Mouse (Mus musculus) adrenal gland (tissue): ENCODE results near the gene Tbkbp1.

ENCODE experiments used
- intact Hi-C: fragments of 180-260 bp; cut with DNase I; formaldehyde crosslinking; loops from one replicate; pipeline ENCODE4 v1.15.1; 2025

The Tbkbp1 gene

DNA sequence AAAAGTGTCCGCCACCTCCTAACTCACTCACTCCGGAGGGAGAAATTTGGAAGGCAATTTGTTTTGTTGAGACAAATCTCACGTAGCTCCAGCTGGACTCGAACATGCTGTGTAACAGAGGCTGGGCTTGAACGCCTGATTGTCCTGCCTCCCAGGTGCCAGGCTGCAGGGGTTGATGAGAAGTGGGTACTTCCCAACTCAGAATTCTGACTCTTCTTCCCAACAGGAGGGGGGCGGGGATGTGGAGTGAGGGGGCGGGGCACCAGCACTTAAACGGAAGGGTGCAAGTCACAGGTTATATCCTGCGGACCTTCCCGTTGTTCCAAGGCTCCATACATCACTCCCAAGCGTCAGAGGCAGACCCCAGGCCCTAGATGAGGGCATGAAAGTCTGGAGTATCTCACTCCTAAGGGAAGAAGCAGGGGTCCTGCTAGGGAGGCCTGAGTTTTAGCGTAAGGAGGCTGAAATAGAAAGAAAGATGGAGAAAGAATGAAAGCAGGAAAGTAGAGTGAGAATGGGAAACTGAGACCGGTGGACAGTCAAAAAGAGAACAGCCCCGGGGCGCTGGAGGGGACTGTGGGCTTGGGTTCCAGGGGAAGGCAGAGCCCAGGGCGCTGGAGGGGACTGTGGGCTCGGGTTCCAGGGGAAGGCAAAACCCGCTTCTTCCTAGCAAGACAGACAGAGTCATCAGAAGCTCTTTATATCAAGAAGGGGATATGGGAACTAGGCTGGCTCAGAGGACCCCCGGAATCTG lies 23.6 kb downstream of the Tbkbp1 start:
- intact Hi-C loops, result no loop called here

- intact Hi-C loops, result no loop called here
These were observed 24.4 kb downstream of the Tbkbp1 start for GRCm38 (mm10) chr11:97126645-97127468.

- intact Hi-C loops, result no loop called here
These were observed 26.8 kb downstream of the Tbkbp1 start for GRCm38 (mm10) chr11:97124266-97125036.

GRCm38 (mm10) chr11:97123282-97123890 lies 27.9 kb downstream of the Tbkbp1 start:
- intact Hi-C loops, result no loop called here

DNA sequence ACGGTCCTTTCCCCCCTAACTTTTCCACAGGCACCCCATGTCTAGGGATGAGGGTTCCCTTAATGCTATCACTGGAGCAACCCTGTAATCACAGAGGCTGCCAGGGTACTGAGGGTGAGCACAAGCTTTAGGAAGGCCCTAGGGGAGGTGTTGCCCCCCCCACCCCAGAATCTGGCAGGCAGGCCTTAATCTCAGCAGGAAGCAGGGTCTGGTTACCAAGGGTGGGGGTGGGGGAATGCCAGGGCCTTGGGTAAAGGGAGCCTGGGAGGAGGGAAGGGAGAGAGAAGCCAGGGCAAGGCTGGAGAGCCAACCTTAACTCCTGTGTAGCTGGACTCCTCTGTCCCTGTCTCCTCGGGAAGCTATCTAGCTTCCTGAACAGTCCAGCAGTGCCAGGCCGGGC lies 30.7 kb downstream of the Tbkbp1 start:
- intact Hi-C loops, result no loop called here

DNA sequence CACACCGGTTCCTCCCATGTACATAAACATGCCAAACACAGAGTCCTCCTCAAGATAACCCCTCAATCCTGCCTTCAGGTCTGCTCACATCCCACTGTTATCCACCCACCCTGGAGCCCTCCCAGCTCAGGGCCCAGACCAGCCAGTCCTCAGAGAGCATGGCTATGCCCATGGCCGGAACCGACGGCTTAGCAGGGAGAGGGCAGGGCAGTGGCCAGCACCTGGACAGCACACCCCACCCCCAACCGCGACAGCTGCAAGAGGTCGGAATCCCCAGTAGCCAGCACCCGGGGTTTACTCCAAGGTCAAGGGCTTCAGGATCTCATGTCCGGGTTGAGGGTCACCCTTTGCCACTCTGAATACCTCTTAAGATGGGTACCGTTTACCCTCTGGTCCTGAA lies 31.1 kb downstream of the Tbkbp1 start:
- intact Hi-C loops, result no loop called here

DNA sequence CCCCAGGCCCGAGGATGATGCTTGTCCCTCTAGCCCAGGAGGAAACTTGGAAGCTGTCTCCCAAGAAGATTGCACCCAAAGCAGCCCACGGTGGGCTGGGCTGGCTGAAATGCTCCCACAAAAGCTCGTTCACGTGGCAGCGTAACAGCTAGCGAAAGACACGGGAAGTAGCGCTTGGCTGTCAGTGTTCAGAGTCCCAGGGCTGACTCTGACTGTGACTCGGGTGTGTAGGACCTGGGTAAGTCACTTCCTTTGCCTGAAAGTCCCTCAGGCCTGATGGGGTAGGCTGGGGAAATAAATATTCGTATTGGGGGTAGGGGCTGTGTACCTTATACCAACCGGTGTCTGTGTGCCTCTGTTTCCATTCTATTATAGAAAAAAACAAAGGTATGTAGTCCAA lies 35.5 kb downstream of the Tbkbp1 start:
- intact Hi-C loops, result no loop called here

- intact Hi-C loops, result no loop called here
These were observed 36.4 kb downstream of the Tbkbp1 start, which contains the start of gene Tbx21 for GRCm38 (mm10) chr11:97114671-97115601. Tbx21 (minus strand) TSS chr11:97115331.

DNA sequence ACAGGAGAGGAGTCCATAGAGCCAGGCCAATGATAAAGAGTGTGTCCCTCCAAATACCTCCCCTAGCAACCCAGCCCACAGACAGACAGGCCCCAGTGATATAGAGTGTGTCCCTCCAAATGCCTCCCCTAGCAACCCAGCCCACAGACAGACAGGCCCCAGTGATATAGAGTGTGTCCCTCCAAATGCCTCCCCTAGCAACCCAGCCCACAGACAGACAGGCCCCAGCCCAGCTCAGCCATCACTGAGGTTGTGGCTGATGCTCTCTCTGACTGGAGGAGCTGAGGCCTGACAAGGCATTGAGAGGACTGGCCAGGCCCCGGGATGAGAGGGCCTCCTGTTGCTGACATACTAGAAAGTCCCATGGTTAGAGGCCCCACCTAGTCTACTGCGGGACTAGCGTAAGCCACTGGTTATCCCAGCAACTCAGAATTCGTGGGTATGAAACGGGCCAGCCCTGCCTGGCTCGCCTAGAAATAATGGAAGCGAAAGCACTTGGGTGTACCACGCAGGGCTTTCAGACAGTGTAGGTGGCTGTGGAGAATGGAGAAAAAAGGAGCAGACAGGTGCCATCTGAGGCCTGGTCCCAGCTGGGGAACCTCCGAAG lies 38.7 kb downstream of the Tbkbp1 start:
- intact Hi-C loops, result no loop called here

GRCm38 (mm10) chr11:97108976-97109375 lies 42.3 kb downstream of the Tbkbp1 start:
- intact Hi-C loops, result no loop called here

- intact Hi-C loops, result loop anchor here (5.0 kb wide), 1 partner anchor 73 kb away; no protein-coding TSS in a partner anchor
These were observed 47.2 kb downstream of the Tbkbp1 start for GRCm38 (mm10) chr11:97104091-97104483.

- intact Hi-C loops, result loop anchor here (5.0 kb wide), 1 partner anchor 74 kb away; no protein-coding TSS in a partner anchor
These were observed 47.9 kb downstream of the Tbkbp1 start for GRCm38 (mm10) chr11:97103163-97104090.

DNA sequence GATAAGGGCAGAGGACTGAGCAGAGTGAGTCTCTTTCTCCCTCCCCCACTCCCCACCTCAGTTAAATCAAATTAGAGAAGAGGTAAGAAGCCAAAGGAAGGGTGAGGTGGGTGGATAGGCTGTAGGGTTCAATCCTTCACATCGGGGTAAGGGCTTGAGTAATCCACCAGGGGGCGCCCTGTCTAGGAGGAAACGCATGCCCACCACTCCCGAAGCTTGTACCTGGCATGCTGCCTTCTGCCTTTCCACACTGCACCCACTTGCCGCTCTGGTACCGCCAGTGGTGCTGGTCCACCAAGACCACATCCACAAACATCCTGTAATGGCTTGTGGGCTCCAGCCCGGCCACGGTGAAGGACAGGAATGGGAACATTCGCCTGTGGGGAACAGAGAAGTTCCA lies 49.6 kb downstream of the Tbkbp1 start:
- intact Hi-C loops, result loop anchor here (2.0 to 5.0 kb wide), 2 partner anchors 45 to 76 kb away; no protein-coding TSS in a partner anchor

GRCm38 (mm10) chr11:97098791-97099190 lies 52.5 kb downstream of the Tbkbp1 start:
- intact Hi-C loops, result no loop called here

DNA sequence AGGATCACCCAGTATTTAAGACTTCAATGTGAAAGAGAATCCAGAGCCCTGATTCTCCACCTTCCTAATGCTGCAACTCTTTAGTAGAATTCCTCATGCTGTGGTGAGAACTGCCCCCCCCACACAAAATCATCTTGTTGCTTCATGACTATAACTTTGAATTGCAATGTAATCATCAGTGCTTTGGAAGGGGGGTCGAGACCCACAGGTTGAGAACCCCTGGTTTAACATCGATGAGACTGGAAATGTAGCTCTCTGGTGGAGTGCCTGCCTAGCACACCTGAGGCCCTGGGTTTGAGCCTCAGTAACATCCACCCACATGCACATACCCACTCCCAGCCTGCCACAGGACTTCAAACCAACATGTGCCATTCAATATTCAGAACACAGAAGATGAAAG lies 56.7 kb downstream of the Tbkbp1 start:
- intact Hi-C loops, result no loop called here

DNA sequence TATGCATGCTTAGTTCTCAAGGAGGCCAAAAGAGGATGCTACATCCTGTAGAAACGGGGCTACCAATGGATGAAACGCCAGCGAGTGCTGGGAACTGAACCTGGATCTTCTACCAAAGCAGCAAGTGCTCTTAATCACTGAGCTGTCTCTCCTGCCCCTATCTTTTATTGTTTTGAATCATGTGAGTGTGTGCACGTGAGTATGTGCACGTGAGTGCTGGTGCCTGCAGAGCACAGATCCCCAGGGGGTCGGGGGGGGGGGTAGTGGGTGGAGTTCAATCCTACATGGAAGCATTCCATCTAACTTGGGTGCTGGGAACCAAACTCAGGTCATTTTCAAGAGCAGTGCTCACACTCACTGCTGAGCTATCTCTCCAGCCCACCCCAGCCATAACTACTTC lies 64.9 kb downstream of the Tbkbp1 start:
- intact Hi-C loops, result no loop called here
